Mouse (Mus musculus) left cerebral cortex, adult 2 months (tissue): Measurements from ENCODE around the gene Ptdss2. TPM values are rescaled to one million over a fixed set of nuclear protein-coding genes. Genes with fewer than 3 reads are reported as not detected.

Experiments
- DNase-seq, 2 experiments: peaks; one replicate each; pipeline ENCODE4 v3.0.0; 2021 to 2022; ENCODE audit warnings: low spot score in 2 of 2, mixed read lengths in 1 of 2; ENCODE audit errors: extremely low spot score in 1 of 2
- H3K27ac ChIP-seq: fragments of 200-600 bp; 2 replicates; pipeline ENCODE4 v1.8.1; 2022
- H3K4me3 ChIP-seq: fragments of 200-600 bp; 2 replicates; pipeline ENCODE4 v1.8.1; 2022
- CTCF ChIP-seq: fragments of 200-600 bp; IDR thresholded peaks from 2 replicates; pipeline ENCODE4 v1.8.1; 2022; ENCODE audit warnings: antibody characterized with exemption, mild to moderate bottlenecking, moderate library complexity
- intact Hi-C: fragments of 180-260 bp; cut with DNase I; formaldehyde crosslinking; loops from one replicate; pipeline ENCODE4 v1.15.1; 2025
- total RNA-seq, 2 experiments: library from RNA; stranded (reverse); gene quantifications; 2 replicates each; pipeline ENCODE4 v1.2.3; 2021

Gene Ptdss2
- total RNA-seq, 2 experiments from 2014 or later: 46.9 to 51.6 TPM

GRCm38 (mm10) chr7:141131024-141131820 is 9.0 kb downstream of the Ptdss2 start:
- intact Hi-C loops: loop anchor here (2.0 kb wide), 1 partner anchor 42 kb away; the partner anchor contains the start of gene Rnh1
- TF ChIP-seq CTCF: no peak
- H3K27ac ChIP-seq: peak overlapping the region; percentile 66
- H3K4me3 ChIP-seq: peak overlapping the region; percentile 97
- peak; percentile 91 to 92 for DNase-seq

GRCm38 (mm10) chr7:141131904-141132755 is 9.9 kb downstream of the Ptdss2 start:
- no peak for DNase-seq
- Histone ChIP-seq H3K4me3 (peak overlapping the region; percentile 97), H3K27ac (no peak overlapping the region)
- intact Hi-C loops: loop anchor here (2.0 kb wide), 1 partner anchor 41 kb away; the partner anchor contains the start of gene Rnh1
- no peak for TF ChIP-seq CTCF

GRCm38 (mm10) chr7:141141326-141141725 is 19.1 kb downstream of the Ptdss2 start:
- Histone ChIP-seq H3K27ac (no peak overlapping the region), H3K4me3 (no peak overlapping the region)
- no peak for DNase-seq
- intact Hi-C loops: no loop called here
- no peak for TF ChIP-seq CTCF

GRCm38 (mm10) chr7:141143112-141143511 is 20.9 kb downstream of the Ptdss2 start:
- Histone ChIP-seq H3K4me3 (no peak overlapping the region), H3K27ac (no peak overlapping the region)
- TF ChIP-seq CTCF: peak; percentile 58
- intact Hi-C loops: no loop called here
- DNase-seq: no peak

- intact Hi-C loops: no loop called here
- H3K27ac ChIP-seq: no peak overlapping the region
- H3K4me3 ChIP-seq: no peak overlapping the region
- DNase-seq: no peak
- no peak for TF ChIP-seq CTCF
Observed at GRCm38 (mm10) chr7:141143861-141144260, 21.7 kb downstream of the Ptdss2 start.

- H3K27ac ChIP-seq: no peak overlapping the region
- intact Hi-C loops: no loop called here
- no peak for TF ChIP-seq CTCF
- no peak overlapping the region for H3K4me3 ChIP-seq
- no peak for DNase-seq
Observed at GRCm38 (mm10) chr7:141144650-141145049, 22.5 kb downstream of the Ptdss2 start.

- no peak for DNase-seq
- Histone ChIP-seq H3K4me3 (no peak overlapping the region), H3K27ac (no peak overlapping the region)
- no peak for TF ChIP-seq CTCF
- intact Hi-C loops: no loop called here
Observed at GRCm38 (mm10) chr7:141145403-141145802, 23.2 kb downstream of the Ptdss2 start.

GRCm38 (mm10) chr7:141146043-141146595 is 23.9 kb downstream of the Ptdss2 start:
- no peak for TF ChIP-seq CTCF
- H3K4me3 ChIP-seq: no peak overlapping the region
- no peak for DNase-seq
- no peak overlapping the region for H3K27ac ChIP-seq
- intact Hi-C loops: no loop called here

- no peak overlapping the region for H3K4me3 ChIP-seq
- no peak overlapping the region for H3K27ac ChIP-seq
- no peak for DNase-seq
- TF ChIP-seq CTCF: no peak
- intact Hi-C loops: no loop called here
Observed at GRCm38 (mm10) chr7:141147044-141147443, 24.9 kb downstream of the Ptdss2 start.

GRCm38 (mm10) chr7:141148639-141149038 is 26.5 kb downstream of the Ptdss2 start:
- DNase-seq: no peak
- TF ChIP-seq CTCF: no peak
- no peak overlapping the region for H3K27ac ChIP-seq
- intact Hi-C loops: no loop called here
- H3K4me3 ChIP-seq: no peak overlapping the region

GRCm38 (mm10) chr7:141155362-141155761 is 33.2 kb downstream of the Ptdss2 start:
- intact Hi-C loops: no loop called here
- Histone ChIP-seq H3K4me3 (no peak overlapping the region), H3K27ac (no peak overlapping the region)
- DNase-seq: no peak
- TF ChIP-seq CTCF: no peak

- no peak for DNase-seq
- Histone ChIP-seq H3K4me3 (no peak overlapping the region), H3K27ac (no peak overlapping the region)
- intact Hi-C loops: no loop called here
- no peak for TF ChIP-seq CTCF
Observed at GRCm38 (mm10) chr7:141164397-141164796, 42.2 kb downstream of the Ptdss2 start.
